ENCODE assay signal across 17 mouse cellular contexts in genomic region chr10:62287460-62288124, GRCm38 (mm10). TPM values are rescaled to one million over a fixed set of nuclear protein-coding genes. Genes with fewer than 3 reads are reported as not detected.
DNase-seq lines count a peak whose midpoint lies in the region; ATAC-seq and TF ChIP-seq lines count a peak whose summit lies in the region.
"Had no signal": no experiment of that assay in that cellular context is flagged by ENCODE, and none has a peak within 500 bp of the region (broad histone marks: within the 10 kb centered on the region; RNA-seq: fewer than 3 reads in every experiment).

No protein-coding gene starts in this region.

- ATAC-seq in lung, embryonic 16.5 days (ENCODE audit: low read depth), result no peak; the same call in 1 of the 2 replicates
- no peak for ATAC-seq in heart, embryonic 13.5 days (ENCODE audit: extremely low read depth, insufficient number of reproducible peaks, low FRiP score, low TSS enrichment)
- ATAC-seq in midbrain, embryonic 16.5 days, result no peak
- ATAC-seq: forebrain, postnatal 0 days; intestine, embryonic 16.5 days had no signal

- no peak overlapping the region for H3K4me2 ChIP-seq in lung, embryonic 16.5 days (ENCODE audit: low read depth, low read length)
- H3K4me2 ChIP-seq in heart, embryonic 13.5 days, result no peak overlapping the region
- H3K4me2 ChIP-seq in midbrain, embryonic 16.5 days (ENCODE audit: low read length), result no peak overlapping the region
- H3K4me2 ChIP-seq: liver, embryonic 13.5 days; midbrain, embryonic 12.5 days; neural tube, embryonic 15.5 days had no signal

- no peak overlapping the region for H3K4me3 ChIP-seq in lung, embryonic 16.5 days (ENCODE audit: low read length)
- no peak overlapping the region for H3K4me3 ChIP-seq in lung, adult 2 months (replicated peaks; ENCODE audit: extremely low read depth, low read depth, low read length)
- H3K4me3 ChIP-seq in heart, embryonic 13.5 days, result no peak overlapping the region
- H3K4me3 ChIP-seq in midbrain, embryonic 16.5 days (ENCODE audit: low read depth, low read length), result no peak overlapping the region
- H3K4me3 ChIP-seq: liver, embryonic 13.5 days; midbrain, embryonic 12.5 days; neural tube, embryonic 15.5 days had no signal

- H3K4me1 ChIP-seq in lung, embryonic 16.5 days (replicated peaks; ENCODE audit: control insufficient read depth, insufficient read depth, low read length), result no peaks in the 10 kb centered on the region; the same call in 1 of the 2 replicates
- no peaks in the 10 kb centered on the region for H3K4me1 ChIP-seq in lung, adult 2 months (ENCODE audit: control insufficient read depth, insufficient read depth, low read length)
- H3K4me1 ChIP-seq in heart, embryonic 13.5 days, result peaks cover 10% of the 10 kb centered on the region
- H3K4me1 ChIP-seq in midbrain, embryonic 16.5 days (ENCODE audit: control insufficient read depth, insufficient read depth, low read length), result no peaks in the 10 kb centered on the region
- H3K4me1 ChIP-seq: midbrain, embryonic 12.5 days; neural tube, embryonic 15.5 days had no signal

- no peak for DNase-seq in lung, adult 2 months
- DNase-seq in adrenal gland, postnatal 14 days, result peak; percentile 50
- DNase-seq in kidney, postnatal 14 days, result peak; percentile 58
- no peak for DNase-seq in right cerebral cortex, adult 18-20 months
- DNase-seq in frontal cortex, adult 2 months (ENCODE audit: extremely low spot score in 1 of 2, low spot score in 1 of 2), result no peak
- DNase-seq: cerebellum, adult 9-11 months; forebrain, postnatal 0 days; liver, embryonic 13.5 days; right cerebral cortex, postnatal 4 days had no signal

- H3K9ac ChIP-seq in lung, embryonic 16.5 days (ENCODE audit: low read length), result no peak overlapping the region
- H3K9ac ChIP-seq in heart, embryonic 13.5 days, result no peak overlapping the region
- H3K9ac ChIP-seq in midbrain, embryonic 16.5 days (ENCODE audit: low read depth, low read length), result no peak overlapping the region
- H3K9ac ChIP-seq: forebrain, postnatal 0 days; liver, embryonic 13.5 days; midbrain, embryonic 12.5 days; neural tube, embryonic 15.5 days had no signal

- H3K27ac ChIP-seq in lung, embryonic 16.5 days (ENCODE audit: low read length), result 0 out of 2 replicates have a peak overlapping the region, but pooled peaks have one; percentile 18
- peak overlapping the region; percentile 21 for H3K27ac ChIP-seq in heart, embryonic 13.5 days (replicated peaks)
- H3K27ac ChIP-seq in midbrain, embryonic 16.5 days (ENCODE audit: low read length), result no peak overlapping the region
- H3K27ac ChIP-seq: liver, embryonic 13.5 days; midbrain, embryonic 12.5 days; neural tube, embryonic 15.5 days; stomach, postnatal 0 days had no signal

- no peak for TF ChIP-seq CTCF in lung, adult 2 months (IDR thresholded peaks at IDR 0.05; ENCODE audit: insufficient read depth, low read length)

- no peak for TF ChIP-seq POLR2A in lung, adult 2 months (IDR thresholded peaks at IDR 0.05; ENCODE audit: borderline replicate concordance, extremely low read depth, low read depth, low read length)

- no peaks in the 10 kb centered on the region for H3K9me3 ChIP-seq in lung, embryonic 16.5 days (ENCODE audit: control insufficient read depth, low read length)
- H3K9me3 ChIP-seq in heart, embryonic 13.5 days, result no peaks in the 10 kb centered on the region
- H3K9me3 ChIP-seq in midbrain, embryonic 16.5 days (replicated peaks; ENCODE audit: control insufficient read depth, low read length, poor library complexity, severe bottlenecking), result no peaks in the 10 kb centered on the region
- H3K9me3 ChIP-seq: liver, embryonic 13.5 days; midbrain, embryonic 12.5 days; neural tube, embryonic 15.5 days had no signal

- WGBS in lung, embryonic 16.5 days, result 64% methylated on average over 6 of the region's 6 CpGs
- WGBS in lung, adult 2 months, result 44% methylated on average over 6 of the region's 6 CpGs
- WGBS in heart, embryonic 13.5 days, result 67% methylated on average over 6 of the region's 6 CpGs
- WGBS in midbrain, embryonic 16.5 days, result 80% methylated on average over 6 of the region's 6 CpGs

- peaks cover 2% of the 10 kb centered on the region; the same call in 1 of the 2 replicates for H3K36me3 ChIP-seq in lung, embryonic 16.5 days (ENCODE audit: control insufficient read depth, insufficient read depth, low read length)
- H3K36me3 ChIP-seq in heart, embryonic 13.5 days, result peaks cover 91% of the 10 kb centered on the region
- peaks cover 59% of the 10 kb centered on the region for H3K36me3 ChIP-seq in midbrain, embryonic 16.5 days (ENCODE audit: control insufficient read depth, insufficient read depth, low read length)

- no peaks in the 10 kb centered on the region for H3K27me3 ChIP-seq in lung, embryonic 16.5 days (ENCODE audit: control insufficient read depth, insufficient read depth, low read depth, low read length)
- no peaks in the 10 kb centered on the region for H3K27me3 ChIP-seq in heart, embryonic 13.5 days (replicated peaks)
- H3K27me3 ChIP-seq in midbrain, embryonic 16.5 days (ENCODE audit: control insufficient read depth, insufficient read depth, low read depth, low read length), result no peaks in the 10 kb centered on the region
- H3K27me3 ChIP-seq: liver, embryonic 13.5 days; midbrain, embryonic 12.5 days; neural tube, embryonic 15.5 days had no signal

RNA-seq across cellular contexts. Expression of gene Tacr2, which starts 35.4 kb away (rescaled TPM):
- polyA plus RNA-seq in lung, embryonic 16.5 days (2015; fragmentation: Nextera tagmentation; extraction: Ambion mirVana), result 0.72 and 0.87 TPM in 2 replicates
- 0.76 and 0.96 TPM in 2 replicates for polyA plus RNA-seq in lung, adult 2 months (2012; rRNA removed)
- total RNA-seq in adrenal gland, postnatal 14 days (2021), result 10.1 and 15.3 TPM in 2 replicates
- 0.08 TPM in 1 of 2 replicates, not detected in the other for polyA plus RNA-seq in heart, embryonic 13.5 days (2015; fragmentation: Nextera tagmentation; extraction: Ambion mirVana)
- polyA plus RNA-seq in midbrain, embryonic 16.5 days (2015; fragmentation: Nextera tagmentation; extraction: Ambion mirVana), result not detected in 2 replicates
- polyA plus RNA-seq in frontal cortex, adult 2 months (2012; rRNA removed), result 0.18 and 0.27 TPM in 2 replicates
- total RNA-seq: forebrain, postnatal 0 days had no signal
- polyA plus RNA-seq: embryonic facial prominence, embryonic 14.5 days; forebrain, postnatal 0 days; liver, embryonic 13.5 days; midbrain, embryonic 12.5 days had no signal

RNA-seq across cellular contexts. Expression of gene Tspan15, which starts 56.5 kb away (rescaled TPM):
- 96.1 and 116 TPM in 2 replicates for polyA plus RNA-seq in lung, embryonic 16.5 days (2015; fragmentation: Nextera tagmentation; extraction: Ambion mirVana)
- polyA plus RNA-seq in lung, adult 2 months (2012; rRNA removed), result 134 and 177 TPM in 2 replicates
- total RNA-seq in adrenal gland, postnatal 14 days (2021), result 17.2 and 22.9 TPM in 2 replicates
- polyA plus RNA-seq in heart, embryonic 13.5 days (2015; fragmentation: Nextera tagmentation; extraction: Ambion mirVana), result 5.7 and 7.0 TPM in 2 replicates
- polyA plus RNA-seq in midbrain, embryonic 16.5 days (2015; fragmentation: Nextera tagmentation; extraction: Ambion mirVana), result 19.4 and 23.2 TPM in 2 replicates
- 29.5 and 39.0 TPM in 2 replicates for polyA plus RNA-seq in frontal cortex, adult 2 months (2012; rRNA removed)

Comparison
In these comparisons a context has a peak if more than half of its experiments do, and no peak if none do; other contexts are left out.
1. DNase-seq: peak in adrenal gland, postnatal 14 days (single experiment) and kidney, postnatal 14 days (single experiment); none in lung, adult 2 months (single experiment), right cerebral cortex, adult 18-20 months (single experiment) and frontal cortex, adult 2 months (0 of 2).